Mouse (Mus musculus) hindbrain, embryonic 14.5 days (tissue): ENCODE measurements around the gene Ccdc172. TPM values are rescaled to one million over a fixed set of nuclear protein-coding genes. Genes with fewer than 3 reads are reported as not detected.

Experiments used
- ATAC-seq: fragments of 200-750 bp; cut with Nextera tagmentation; 2 replicates; pipeline ENCODE4 v1.8.0; 2017; ENCODE audit warnings: moderate number of reproducible peaks, mild to moderate bottlenecking, moderate TSS enrichment, moderate library complexity; ENCODE audit not compliant: low FRiP score
- DNase-seq: peaks from one replicate; pipeline ENCODE4 v3.0.0-alpha.2; 2015; ENCODE audit warnings: low spot score
- H3K27ac ChIP-seq: fragments of 300-500 bp; sonication (generic); 2 replicates; pipeline ENCODE4 v1.5.1; 2014; ENCODE audit warnings: mild to moderate bottlenecking, moderate library complexity
- H3K27me3 ChIP-seq: fragments of 300-500 bp; sonication (generic); 2 replicates; pipeline ENCODE4 v1.6.1; 2014; ENCODE audit warnings: mild to moderate bottlenecking, low read length, mixed read lengths; ENCODE audit not compliant: control insufficient read depth, insufficient read depth
- H3K36me3 ChIP-seq: fragments of 300-500 bp; sonication (generic); replicated peaks from 2 replicates; pipeline ENCODE4 v1.6.1; 2014; ENCODE audit not compliant: control insufficient read depth, insufficient read depth
- H3K4me1 ChIP-seq: fragments of 300-500 bp; sonication (generic); replicated peaks from 2 replicates; pipeline ENCODE4 v1.6.1; 2014; ENCODE audit warnings: antibody characterized with exemption, low read length, mixed read lengths; ENCODE audit not compliant: control insufficient read depth, insufficient read depth
- H3K4me2 ChIP-seq: fragments of 300-500 bp; sonication (generic); replicated peaks from 2 replicates; pipeline ENCODE4 v1.6.1; 2014; ENCODE audit warnings: mild to moderate bottlenecking, moderate library complexity
- H3K4me3 ChIP-seq: fragments of 300-500 bp; sonication (generic); replicated peaks from 2 replicates; pipeline ENCODE4 v1.5.1; 2014; ENCODE audit warnings: mild to moderate bottlenecking, low read length
- H3K9ac ChIP-seq: fragments of 300-500 bp; sonication (generic); 2 replicates; pipeline ENCODE4 v1.6.1; 2014
- H3K9me3 ChIP-seq: fragments of 300-500 bp; sonication (generic); 2 replicates; pipeline ENCODE4 v1.6.1; 2016; ENCODE audit warnings: low read length; ENCODE audit not compliant: control insufficient read depth
- WGBS: fragments of 180-500 bp; shearing (Covaris S2); extraction: QIAGEN DNeasy Blood & Tissue Kit; methylation state at CpG from one replicate; pipeline ENCODE4 v1.1.7; 2014; 5-methylcytosine and 5-hydroxymethylcytosine counted together
- polyA plus RNA-seq: library from polyadenylated mRNA; unstranded; fragments of >200 nt; fragmentation: Nextera tagmentation; extraction: Ambion mirVana; gene quantifications from 2 replicates; pipeline ENCODE4 v1.2.1, GENCODE M21; 2014

The Ccdc172 gene
- not detected in 2 replicates for polyA plus RNA-seq

GRCm38 (mm10) chr19:58511818-58512217, at the start of gene Ccdc172:
Ccdc172 (plus strand) TSS chr19:58511993.
- H3K4me2 ChIP-seq: no peak within 1 kb of the TSS
- ATAC-seq: no peak
- H3K27ac ChIP-seq: no peak within 1 kb of the TSS
- 96% methylated on average over 17 of the region's 17 CpGs for WGBS
- H3K36me3 ChIP-seq: no peaks in the 10 kb centered on the region
- no peaks in the 10 kb centered on the region for H3K9me3 ChIP-seq
- no peaks in the 10 kb centered on the region for H3K4me1 ChIP-seq
- no peak for DNase-seq
- H3K9ac ChIP-seq: no peak within 1 kb of the TSS
- no peak within 1 kb of the TSS for H3K4me3 ChIP-seq
- H3K27me3 ChIP-seq: no peaks in the 10 kb centered on the region

- Histone ChIP-seq H3K27ac (no peak overlapping the region), H3K27me3 (no peaks in the 10 kb centered on the region), H3K4me2 (no peak overlapping the region), H3K36me3 (no peaks in the 10 kb centered on the region), H3K4me1 (peaks cover 7% of the 10 kb centered on the region; the same call in 1 of the 2 replicates), H3K4me3 (no peak overlapping the region), H3K9ac (no peak overlapping the region), H3K9me3 (no peaks in the 10 kb centered on the region)
- 53% methylated on average over 3 of the region's 3 CpGs for WGBS
- DNase-seq (no peak), ATAC-seq (peak; percentile 40; the same call in 1 of the 2 replicates)
These were observed 48.0 kb upstream of the Ccdc172 start for GRCm38 (mm10) chr19:58463755-58464154.

GRCm38 (mm10) chr19:58468331-58468730, 43.5 kb upstream of the Ccdc172 start:
- no peaks in the 10 kb centered on the region for H3K27me3 ChIP-seq
- 59% methylated on average over 2 of the region's 2 CpGs for WGBS
- H3K4me3 ChIP-seq: no peak overlapping the region
- no peak overlapping the region for H3K27ac ChIP-seq
- no peaks in the 10 kb centered on the region for H3K36me3 ChIP-seq
- no peaks in the 10 kb centered on the region for H3K9me3 ChIP-seq
- no peak overlapping the region for H3K4me2 ChIP-seq
- H3K4me1 ChIP-seq: no peaks in the 10 kb centered on the region
- ATAC-seq (no peak), DNase-seq (no peak)
- H3K9ac ChIP-seq: no peak overlapping the region

- ATAC-seq (no peak), DNase-seq (peak; percentile 99)
- no peaks in the 10 kb centered on the region for H3K4me1 ChIP-seq
- H3K27me3 ChIP-seq: no peaks in the 10 kb centered on the region
- WGBS: 12% methylated on average over 12 of the region's 12 CpGs
- H3K36me3 ChIP-seq: no peaks in the 10 kb centered on the region
- H3K27ac ChIP-seq: no peak overlapping the region
- H3K9ac ChIP-seq: no peak overlapping the region
- H3K4me2 ChIP-seq: 0 out of 2 replicates have a peak overlapping the region, but pooled peaks have one; percentile 27
- H3K4me3 ChIP-seq: no peak overlapping the region
- no peaks in the 10 kb centered on the region for H3K9me3 ChIP-seq
These were observed 42.4 kb upstream of the Ccdc172 start for GRCm38 (mm10) chr19:58469421-58469820.

- no peaks in the 10 kb centered on the region for H3K4me1 ChIP-seq
- no peaks in the 10 kb centered on the region for H3K36me3 ChIP-seq
- H3K9ac ChIP-seq: no peak overlapping the region
- no peak for ATAC-seq
- H3K9me3 ChIP-seq: 0 out of 2 replicates have a peak, but pooled peaks cover under 1% of the 10 kb centered on the region
- no peaks in the 10 kb centered on the region for H3K27me3 ChIP-seq
- no peak for DNase-seq
- H3K4me2 ChIP-seq: no peak overlapping the region
- WGBS: 92% methylated on average over 3 of the region's 3 CpGs
- H3K4me3 ChIP-seq: no peak overlapping the region
- H3K27ac ChIP-seq: no peak overlapping the region
These were observed 37.5 kb upstream of the Ccdc172 start for GRCm38 (mm10) chr19:58474251-58474650.

GRCm38 (mm10) chr19:58482373-58482977, 29.3 kb upstream of the Ccdc172 start:
- H3K9ac ChIP-seq: no peak overlapping the region
- 0 out of 2 replicates have a peak, but pooled peaks cover 16% of the 10 kb centered on the region for H3K9me3 ChIP-seq
- H3K27me3 ChIP-seq: no peaks in the 10 kb centered on the region
- H3K4me3 ChIP-seq: no peak overlapping the region
- H3K4me1 ChIP-seq: no peaks in the 10 kb centered on the region
- 79% methylated on average over 9 of the region's 9 CpGs for WGBS
- ATAC-seq (no peak), DNase-seq (no peak)
- no peak overlapping the region for H3K27ac ChIP-seq
- H3K4me2 ChIP-seq: no peak overlapping the region
- no peaks in the 10 kb centered on the region for H3K36me3 ChIP-seq

GRCm38 (mm10) chr19:58486686-58487085, 25.1 kb upstream of the Ccdc172 start:
- Histone ChIP-seq H3K27me3 (no peaks in the 10 kb centered on the region), H3K9ac (no peak overlapping the region), H3K4me3 (no peak overlapping the region), H3K36me3 (no peaks in the 10 kb centered on the region), H3K9me3 (peaks cover 12% of the 10 kb centered on the region), H3K4me2 (no peak overlapping the region), H3K27ac (no peak overlapping the region), H3K4me1 (no peaks in the 10 kb centered on the region)
- WGBS: 59% methylated on average over 2 of the region's 2 CpGs
- DNase-seq (no peak), ATAC-seq (no peak)

GRCm38 (mm10) chr19:58497106-58497505, 14.7 kb upstream of the Ccdc172 start:
- no peak for ATAC-seq
- Histone ChIP-seq H3K27ac (no peak overlapping the region), H3K9ac (no peak overlapping the region), H3K4me3 (no peak overlapping the region), H3K4me2 (no peak overlapping the region), H3K36me3 (no peaks in the 10 kb centered on the region), H3K9me3 (no peaks in the 10 kb centered on the region), H3K4me1 (no peaks in the 10 kb centered on the region), H3K27me3 (no peaks in the 10 kb centered on the region)
- WGBS: 58% methylated on average over 3 of the region's 3 CpGs
- DNase-seq: no peak

- Histone ChIP-seq H3K27ac (no peak overlapping the region), H3K4me1 (no peaks in the 10 kb centered on the region), H3K27me3 (no peaks in the 10 kb centered on the region), H3K4me3 (no peak overlapping the region), H3K4me2 (no peak overlapping the region), H3K9ac (no peak overlapping the region), H3K36me3 (no peaks in the 10 kb centered on the region), H3K9me3 (no peaks in the 10 kb centered on the region)
- 54% methylated on average over 3 of the region's 3 CpGs for WGBS
- no peak for DNase-seq
- no peak for ATAC-seq
These were observed 12.3 kb upstream of the Ccdc172 start for GRCm38 (mm10) chr19:58499420-58499966.
